Mouse (Mus musculus): ENCODE data around the gene Slc25a11. TPM values are rescaled to one million over a fixed set of nuclear protein-coding genes. Genes with fewer than 3 reads are reported as not detected.
A peak's percentile ranks its signal among the peaks of the same experiment; 100 is the strongest.

Gene Slc25a11
- polyA plus RNA-seq, 1 experiment from 2014 or later = 159 TPM

DNA sequence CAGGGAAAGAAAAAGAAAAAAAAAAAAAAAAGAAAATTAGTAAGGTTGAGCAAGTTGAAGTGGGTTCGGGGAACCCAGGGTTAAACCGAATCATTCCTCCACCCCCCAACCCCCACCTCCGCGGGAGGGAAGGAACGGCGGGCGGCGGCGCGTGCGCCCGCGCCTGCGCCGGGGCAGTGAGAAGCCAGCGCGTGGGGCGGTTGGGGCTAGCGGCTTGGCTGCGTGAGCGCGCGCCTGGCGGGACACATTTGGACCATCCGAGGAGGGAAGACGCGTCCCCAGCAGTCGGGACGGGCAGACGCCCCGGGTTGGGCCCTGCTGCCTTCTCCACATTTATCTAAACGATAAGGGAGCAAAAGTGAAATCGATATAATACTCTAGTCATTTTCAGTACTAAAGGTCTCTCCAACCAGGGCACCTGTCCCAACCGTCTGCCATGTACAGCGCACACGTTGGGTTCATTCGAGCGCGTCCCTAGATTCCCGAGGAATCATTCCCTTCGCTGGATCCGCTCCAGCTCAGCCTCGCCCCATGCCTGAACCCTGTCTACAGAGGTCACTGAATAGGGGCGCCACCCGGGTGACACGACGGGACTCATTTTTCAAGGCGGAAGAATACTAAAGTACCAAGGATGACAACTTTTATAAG lies 7.8 kb upstream of the Slc25a11 start:
- peaks cover 50% of the 10 kb centered on the region for H3K4me1 ChIP-seq
- ATAC-seq (ENCODE audit: insufficient number of reproducible peaks, insufficient read depth, low FRiP score, low TSS enrichment) = peak; percentile 29; the same call in 1 of the 2 replicates
- peaks cover 26% of the 10 kb centered on the region for H3K36me3 ChIP-seq
- H3K4me3 ChIP-seq = peak overlapping the region; percentile 99
- WGBS = under 1% methylated on average over 44 of the region's 48 CpGs
- H3K27me3 ChIP-seq = no peaks in the 10 kb centered on the region
- H3K27ac ChIP-seq = peak overlapping the region; percentile 99
- H3K9ac ChIP-seq = peak overlapping the region; percentile 98
- no peaks in the 10 kb centered on the region for H3K9me3 ChIP-seq
- peak overlapping the region; percentile 97 for H3K4me2 ChIP-seq (replicated peaks)

DNA sequence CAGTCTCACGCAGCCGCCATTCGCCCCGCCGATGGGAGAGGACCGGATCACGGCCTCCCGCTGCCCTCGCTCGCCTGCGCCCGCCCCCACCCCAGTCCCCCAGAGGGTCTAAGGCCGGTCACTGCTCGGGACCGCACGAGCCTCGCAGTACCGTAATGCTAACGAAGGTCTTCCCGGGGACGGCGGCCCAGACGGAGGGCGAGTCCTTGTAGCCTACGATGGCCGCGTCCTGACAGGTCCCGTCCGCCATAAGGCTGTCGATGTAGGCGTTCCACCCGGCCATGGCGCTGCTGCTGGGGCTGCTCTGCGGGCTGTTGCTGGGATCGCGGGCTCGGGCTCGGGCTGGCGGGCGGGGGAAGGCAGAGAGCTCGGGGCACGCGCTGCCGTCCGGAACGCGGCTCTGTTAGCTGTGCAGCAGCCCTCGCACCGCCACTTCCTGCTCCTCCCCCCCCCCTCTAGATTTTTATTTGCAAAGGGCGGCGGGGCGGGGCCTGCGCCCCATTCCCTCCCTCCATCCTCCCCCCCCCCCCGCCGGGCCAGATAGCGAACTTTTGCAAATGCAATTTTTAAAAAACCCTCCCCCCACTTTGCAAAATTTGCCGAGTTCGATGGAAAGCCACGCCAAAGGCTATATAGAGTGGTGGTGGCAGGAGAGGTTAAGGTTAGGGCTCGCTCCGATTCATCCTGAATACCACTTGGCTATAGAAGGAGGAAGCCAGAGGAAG lies 7.1 kb upstream of the Slc25a11 start, which contains the start of gene Pfn1:
Gene Pfn1 (minus strand): TSS at position 447 of the 725 bp plus-strand sequence.
- Histone ChIP-seq H3K27me3 (no peaks in the 10 kb centered on the region), H3K9ac (peak within 1 kb of the TSS; percentile 98), H3K9me3 (no peaks in the 10 kb centered on the region), H3K4me1 (peaks cover 50% of the 10 kb centered on the region), H3K4me2 (replicated peaks) (peak within 1 kb of the TSS; percentile 97), H3K36me3 (peaks cover 32% of the 10 kb centered on the region), H3K4me3 (peak within 1 kb of the TSS; percentile 99), H3K27ac (peak within 1 kb of the TSS; percentile 99)
- WGBS = under 1% methylated on average over 61 of the region's 61 CpGs
- ATAC-seq (ENCODE audit: insufficient number of reproducible peaks, insufficient read depth, low FRiP score, low TSS enrichment) = 0 out of 2 replicates have a peak, but pooled peaks have one; percentile 12

DNA sequence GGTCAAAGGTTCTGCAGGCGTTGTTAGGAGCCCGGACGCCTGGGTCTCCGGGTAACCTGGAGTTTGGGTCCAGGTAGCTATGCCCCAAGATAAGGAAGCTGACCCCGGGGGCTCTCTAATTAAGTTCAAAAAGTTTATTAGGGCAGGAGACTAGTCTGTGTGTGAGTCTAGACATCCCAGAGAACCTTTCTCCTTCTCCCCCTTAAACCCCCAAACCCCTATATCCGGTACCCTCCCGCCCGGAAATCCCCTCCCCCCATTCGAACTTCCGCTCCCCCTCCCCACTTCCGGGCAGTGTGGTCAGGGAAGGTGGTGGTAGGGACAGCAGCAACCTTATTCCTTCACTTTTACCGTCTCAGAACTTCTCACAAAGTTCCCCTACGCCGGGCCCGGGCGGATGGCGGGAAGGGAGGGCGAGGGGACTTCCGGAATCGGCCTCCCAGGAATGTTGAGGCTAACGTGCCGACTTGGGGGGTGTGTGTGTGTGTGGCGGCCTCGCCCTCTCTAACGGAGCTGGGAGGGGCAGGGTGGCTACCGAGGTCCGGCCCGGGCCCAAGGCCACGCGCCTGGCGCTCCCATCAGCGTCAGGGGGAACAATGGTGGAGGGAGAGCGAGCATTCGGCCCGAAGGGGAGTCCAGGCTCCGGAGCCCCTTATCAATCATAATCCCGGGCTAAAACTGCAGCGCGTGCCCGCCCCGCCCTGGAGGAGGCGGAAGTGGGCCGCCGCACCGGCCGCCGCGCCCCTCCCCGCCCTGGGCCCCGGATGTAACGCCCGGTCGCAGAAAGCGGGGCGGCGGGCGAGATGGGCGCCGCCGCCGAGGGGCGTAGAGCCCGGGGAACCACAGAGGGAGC lies 6.3 kb upstream of the Slc25a11 start:
- Histone ChIP-seq H3K36me3 (peaks cover 40% of the 10 kb centered on the region), H3K9me3 (no peaks in the 10 kb centered on the region), H3K27me3 (no peaks in the 10 kb centered on the region), H3K4me2 (replicated peaks) (peak overlapping the region; percentile 97), H3K4me3 (peak overlapping the region; percentile 99), H3K27ac (peak overlapping the region; percentile 99), H3K4me1 (peaks cover 53% of the 10 kb centered on the region), H3K9ac (peak overlapping the region; percentile 98)
- under 1% methylated on average over 45 of the region's 63 CpGs for WGBS
- ATAC-seq (ENCODE audit: insufficient number of reproducible peaks, insufficient read depth, low FRiP score, low TSS enrichment) = peak; percentile 28

DNA sequence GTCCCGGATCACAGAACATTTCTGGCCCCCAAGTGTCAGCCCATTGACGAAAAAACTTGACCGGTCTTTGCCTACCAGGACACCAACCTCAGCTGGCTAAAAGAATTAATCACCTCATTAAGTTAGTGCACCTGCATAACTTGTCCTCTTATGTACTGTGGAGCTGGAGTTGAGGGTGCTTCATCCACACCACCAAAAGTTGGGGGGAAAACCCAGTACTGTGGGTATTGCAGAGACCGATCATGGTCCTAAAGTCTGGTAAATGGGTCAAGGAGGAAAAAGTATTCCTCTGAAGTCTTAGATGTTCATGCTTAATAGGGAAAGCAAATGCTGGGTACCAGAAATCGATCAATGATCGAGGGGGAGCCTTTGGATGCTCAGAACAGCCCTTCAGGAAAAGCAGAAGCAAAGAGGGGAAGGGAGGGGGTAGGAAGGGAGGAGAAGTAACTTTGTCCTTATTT lies 5.6 kb upstream of the Slc25a11 start:
- no peak for ATAC-seq (ENCODE audit: insufficient number of reproducible peaks, insufficient read depth, low FRiP score, low TSS enrichment)
- H3K36me3 ChIP-seq = peaks cover 43% of the 10 kb centered on the region
- peaks cover 53% of the 10 kb centered on the region for H3K4me1 ChIP-seq
- H3K27me3 ChIP-seq = no peaks in the 10 kb centered on the region
- peak overlapping the region; percentile 97 for H3K4me2 ChIP-seq (replicated peaks)
- peak overlapping the region; percentile 99 for H3K4me3 ChIP-seq
- peak overlapping the region; percentile 99 for H3K27ac ChIP-seq
- H3K9ac ChIP-seq = peak overlapping the region; percentile 98
- WGBS = 43% methylated on average over 6 of the region's 6 CpGs
- H3K9me3 ChIP-seq = no peaks in the 10 kb centered on the region

DNA sequence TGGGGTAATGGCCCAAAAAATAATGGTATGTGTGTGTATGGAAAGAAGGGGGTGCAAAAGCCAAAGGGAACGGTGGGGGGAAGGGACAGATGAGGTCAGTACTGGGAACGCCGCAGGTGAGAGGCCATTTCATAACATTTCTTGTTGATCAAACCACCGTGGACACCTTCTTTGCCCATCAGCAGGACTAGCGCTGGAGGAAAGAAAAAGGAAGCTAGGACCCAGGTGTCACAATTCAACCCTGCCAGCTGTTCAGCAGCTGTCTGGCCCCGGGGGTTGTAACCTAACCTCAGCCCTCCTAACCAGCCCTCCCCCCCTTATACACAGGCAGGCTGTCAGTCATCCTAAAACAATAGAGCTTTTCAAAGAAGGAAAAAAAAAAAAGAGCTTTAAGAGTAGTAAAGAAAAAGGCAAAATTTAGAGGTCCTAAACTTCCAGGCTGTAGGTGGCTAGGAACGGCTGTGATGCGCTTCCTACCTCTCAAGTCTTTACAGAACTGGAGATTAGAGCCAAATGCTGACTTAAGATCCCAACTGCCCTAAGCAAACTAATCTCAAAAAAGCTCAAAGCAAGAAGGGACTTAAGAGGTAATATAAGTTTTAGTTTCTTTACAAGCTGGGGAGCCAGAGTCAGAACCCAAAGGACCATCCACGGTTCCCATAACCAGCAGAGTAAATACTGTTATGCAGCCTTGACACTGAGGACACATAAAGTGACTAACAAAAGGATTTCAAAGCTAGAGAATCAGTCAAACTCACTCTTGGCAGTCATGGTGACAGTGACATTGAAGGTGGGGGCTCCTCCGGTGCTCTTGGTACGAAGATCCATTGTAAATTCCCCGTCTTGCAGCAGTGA lies 5.0 kb upstream of the Slc25a11 start:
- Histone ChIP-seq H3K9ac (peak overlapping the region; percentile 98), H3K9me3 (no peaks in the 10 kb centered on the region), H3K4me1 (peaks cover 46% of the 10 kb centered on the region), H3K27me3 (no peaks in the 10 kb centered on the region), H3K27ac (peak overlapping the region; percentile 99), H3K4me2 (replicated peaks) (peak overlapping the region; percentile 97), H3K4me3 (peak overlapping the region; percentile 99), H3K36me3 (peaks cover 43% of the 10 kb centered on the region)
- ATAC-seq (ENCODE audit: insufficient number of reproducible peaks, insufficient read depth, low FRiP score, low TSS enrichment) = no peak
- WGBS = 46% methylated on average over 12 of the region's 12 CpGs

DNA sequence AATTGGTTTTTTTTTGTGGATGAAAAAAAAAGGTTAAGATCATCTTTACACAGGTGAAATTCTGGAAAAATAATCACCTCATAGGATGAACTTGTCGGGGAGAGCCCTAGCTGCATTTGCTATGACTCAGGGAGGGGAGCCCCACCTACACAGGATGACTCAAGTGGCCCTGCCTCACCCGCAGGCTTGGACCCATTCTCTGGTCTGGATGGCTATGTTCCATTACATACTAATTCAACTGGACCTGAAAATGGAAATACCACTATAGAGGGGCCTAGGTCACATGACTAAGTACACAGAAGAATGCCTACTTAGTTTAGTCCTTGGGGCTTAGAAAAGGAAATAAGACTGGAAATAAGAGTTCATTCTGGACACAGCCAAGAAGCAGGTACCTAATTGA lies 4.1 kb upstream of the Slc25a11 start:
- 68% methylated on average over 2 of the region's 2 CpGs for WGBS
- Histone ChIP-seq H3K36me3 (peaks cover 43% of the 10 kb centered on the region), H3K4me2 (replicated peaks) (peak overlapping the region; percentile 97; the same call in 1 of the 2 replicates), H3K4me3 (no peak overlapping the region), H3K9me3 (no peaks in the 10 kb centered on the region), H3K9ac (no peak overlapping the region), H3K27me3 (no peaks in the 10 kb centered on the region), H3K27ac (no peak overlapping the region), H3K4me1 (peaks cover 37% of the 10 kb centered on the region)
- ATAC-seq (ENCODE audit: insufficient number of reproducible peaks, insufficient read depth, low FRiP score, low TSS enrichment) = no peak

DNA sequence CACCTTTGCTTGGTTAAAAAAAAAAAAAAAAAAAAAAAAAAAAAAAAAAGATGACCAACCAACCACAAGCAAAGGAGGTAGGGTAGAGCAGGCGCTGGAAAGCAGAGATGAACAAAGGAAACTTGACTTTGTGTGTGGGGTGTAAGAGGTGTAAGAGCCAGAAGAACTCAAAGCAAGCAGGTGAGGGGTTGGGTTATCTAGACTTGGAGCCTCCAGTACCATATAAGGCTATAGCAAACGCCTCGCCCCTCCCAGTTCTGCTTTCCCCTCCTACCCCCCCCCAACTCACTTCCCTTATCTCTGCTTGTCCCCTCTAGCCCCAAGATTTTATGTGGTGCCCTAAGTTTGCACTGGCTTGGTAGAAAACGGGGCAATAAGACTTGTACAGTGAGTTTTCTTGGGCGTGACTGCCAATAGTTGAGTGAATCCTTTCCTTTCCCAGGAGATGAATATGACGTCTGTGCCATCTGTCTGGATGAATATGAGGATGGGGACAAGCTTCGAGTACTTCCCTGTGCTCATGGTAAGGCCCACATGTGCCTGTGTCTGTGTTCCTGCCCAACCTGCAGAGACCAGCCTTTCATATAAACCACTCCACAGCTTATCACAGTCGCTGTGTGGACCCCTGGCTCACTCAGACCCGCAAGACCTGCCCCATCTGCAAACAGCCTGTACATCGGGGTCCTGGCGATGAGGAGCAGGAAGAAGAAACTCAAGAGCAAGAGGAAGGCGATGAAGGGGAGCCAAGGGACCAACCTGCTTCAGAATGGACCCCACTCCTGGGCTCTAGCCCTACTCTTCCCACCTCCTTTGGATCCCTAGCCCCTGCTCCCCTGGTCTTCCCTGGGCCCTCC lies 3.3 kb upstream of the Slc25a11 start:
- Histone ChIP-seq H3K4me1 (peaks cover 36% of the 10 kb centered on the region), H3K27ac (0 out of 2 replicates have a peak overlapping the region, but pooled peaks have one; percentile 38), H3K9ac (no peak overlapping the region), H3K9me3 (no peaks in the 10 kb centered on the region), H3K4me2 (replicated peaks) (no peak overlapping the region), H3K36me3 (peaks cover 45% of the 10 kb centered on the region), H3K27me3 (no peaks in the 10 kb centered on the region), H3K4me3 (no peak overlapping the region)
- 81% methylated on average over 12 of the region's 12 CpGs for WGBS
- no peak for ATAC-seq (ENCODE audit: insufficient number of reproducible peaks, insufficient read depth, low FRiP score, low TSS enrichment)

DNA sequence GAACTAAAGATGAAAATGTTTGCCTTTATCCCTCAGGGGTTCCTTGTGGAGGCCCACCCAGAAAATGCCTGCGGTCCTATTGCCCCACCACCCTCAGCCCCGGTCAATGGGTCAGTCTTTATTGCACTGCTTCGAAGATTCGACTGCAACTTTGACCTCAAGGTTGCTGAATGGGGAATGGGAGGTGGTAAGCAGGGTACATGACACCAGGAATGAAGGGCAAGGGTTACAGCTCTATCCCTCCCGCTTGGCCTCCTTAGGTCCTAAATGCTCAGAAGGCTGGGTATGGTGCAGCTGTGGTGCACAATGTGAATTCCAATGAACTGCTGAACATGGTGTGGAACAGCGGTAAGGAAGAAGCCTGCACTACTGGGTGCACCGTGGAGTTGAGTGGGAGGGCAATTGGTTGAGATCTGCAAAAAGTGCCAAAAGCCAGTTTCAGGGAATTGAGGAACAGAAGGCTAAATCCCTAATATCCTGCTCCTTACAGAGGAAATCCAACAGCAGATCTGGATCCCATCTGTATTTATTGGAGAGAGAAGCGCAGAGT lies 2.0 kb upstream of the Slc25a11 start:
- Histone ChIP-seq H3K4me3 (0 out of 2 replicates have a peak overlapping the region, but pooled peaks have one; percentile 12), H3K9ac (no peak overlapping the region), H3K9me3 (no peaks in the 10 kb centered on the region), H3K27ac (no peak overlapping the region), H3K36me3 (peaks cover 58% of the 10 kb centered on the region), H3K4me1 (peaks cover 41% of the 10 kb centered on the region), H3K27me3 (no peaks in the 10 kb centered on the region), H3K4me2 (replicated peaks) (0 out of 2 replicates have a peak overlapping the region, but pooled peaks have one; percentile 98)
- ATAC-seq (ENCODE audit: insufficient number of reproducible peaks, insufficient read depth, low FRiP score, low TSS enrichment) = no peak
- WGBS = 81% methylated on average over 8 of the region's 8 CpGs

DNA sequence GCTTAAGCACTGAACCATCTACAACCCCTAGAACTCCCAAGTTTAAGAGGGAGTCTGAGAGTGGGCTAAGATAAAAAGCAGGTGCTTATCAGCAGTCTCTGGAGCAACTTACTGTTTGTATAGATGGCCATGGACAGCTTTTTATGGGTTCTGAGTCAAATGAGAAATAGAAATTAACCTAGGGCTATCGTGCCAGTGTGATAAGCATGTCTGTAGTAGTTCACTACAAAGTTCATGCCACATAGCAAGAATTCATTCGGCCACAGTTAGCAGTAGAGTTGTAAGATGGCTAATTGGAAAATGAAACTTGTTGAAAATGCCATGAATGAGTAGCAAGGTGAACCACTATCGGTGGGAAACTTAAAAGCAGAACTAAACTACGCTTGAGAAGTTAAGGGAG lies 1.2 kb upstream of the Slc25a11 start:
- 0 out of 2 replicates have a peak overlapping the region, but pooled peaks have one; percentile 84 for H3K9ac ChIP-seq
- H3K27ac ChIP-seq = no peak overlapping the region
- no peak for ATAC-seq (ENCODE audit: insufficient number of reproducible peaks, insufficient read depth, low FRiP score, low TSS enrichment)
- peak overlapping the region; percentile 81 for H3K4me3 ChIP-seq
- WGBS = 83% methylated on average over 4 of the region's 4 CpGs
- H3K27me3 ChIP-seq = no peaks in the 10 kb centered on the region
- peak overlapping the region; percentile 98 for H3K4me2 ChIP-seq (replicated peaks)
- no peaks in the 10 kb centered on the region for H3K9me3 ChIP-seq
- peaks cover 63% of the 10 kb centered on the region for H3K36me3 ChIP-seq
- H3K4me1 ChIP-seq = peaks cover 41% of the 10 kb centered on the region

All from embryonic facial prominence, embryonic 12.5 days (tissue).